Mouse (Mus musculus): Measurements from ENCODE around the gene Zc3h7b.

DNA sequence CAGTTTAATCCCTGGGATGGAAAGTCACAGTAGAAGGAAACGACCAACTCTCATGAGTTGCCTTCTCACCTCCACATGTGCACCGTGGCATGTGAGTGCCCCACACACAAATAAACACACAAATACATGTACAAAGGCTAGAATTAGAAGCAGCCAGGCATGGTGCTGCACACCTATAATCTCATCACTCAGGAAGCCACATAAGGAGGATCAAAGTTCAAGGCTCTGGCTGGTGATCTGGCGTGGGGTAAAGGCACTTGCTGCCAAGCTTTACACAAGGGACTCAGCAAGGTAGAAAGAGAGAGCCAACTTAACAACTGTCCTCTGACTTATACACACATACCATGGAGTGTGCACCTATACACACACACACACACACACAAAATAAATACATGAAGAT lies 55.5 kb downstream of the Zc3h7b start:
- TF ChIP-seq CTCF (IDR thresholded peaks at IDR 0.05; ENCODE audit: low read depth) = no peak
- TF ChIP-seq EP300 (IDR thresholded peaks at IDR 0.05; ENCODE audit: low read depth) = no peak
